Mouse (Mus musculus) gastrocnemius, postnatal 25 days (tissue): Measurements from ENCODE around the gene Nudt1. TPM values are rescaled to one million over a fixed set of nuclear protein-coding genes. Genes with fewer than 3 reads are reported as not detected.

Source experiments
- DNase-seq: peaks from one replicate; pipeline ENCODE4 v3.0.0; 2022
- total RNA-seq, 2 experiments: library from RNA; stranded (reverse); gene quantifications; 1 replicate in 1 of 2; 2 replicates in 1 of 2; pipeline ENCODE4 v1.2.3; 2021

Nudt1 gene
- total RNA-seq, 2 experiments from 2014 or later, result 5.3 to 6.5 TPM

DNA sequence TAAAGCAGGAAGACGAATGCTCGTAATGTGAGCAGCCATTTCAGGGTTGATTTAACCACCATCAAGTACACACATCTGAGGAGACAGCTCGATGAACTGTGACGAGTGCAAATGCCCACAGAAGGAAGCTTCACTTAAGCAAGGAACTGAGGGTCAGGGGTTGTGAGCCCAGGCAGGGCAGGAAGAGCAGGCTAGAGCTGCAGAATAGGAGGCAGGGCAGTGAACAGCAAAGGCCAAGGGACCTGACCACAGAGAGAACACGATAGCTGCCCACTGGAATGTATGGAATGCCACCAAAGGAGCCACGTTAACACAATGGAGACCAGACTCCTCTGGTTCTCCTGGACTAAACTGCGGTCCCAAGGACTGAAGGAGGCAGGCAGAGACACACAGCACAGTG, 62.1 kb downstream of the Nudt1 start:
- DNase-seq, result no peak

- DNase-seq, result no peak
Observed at GRCm38 (mm10) chr5:140384462-140384861, 63.0 kb downstream of the Nudt1 start.

DNA sequence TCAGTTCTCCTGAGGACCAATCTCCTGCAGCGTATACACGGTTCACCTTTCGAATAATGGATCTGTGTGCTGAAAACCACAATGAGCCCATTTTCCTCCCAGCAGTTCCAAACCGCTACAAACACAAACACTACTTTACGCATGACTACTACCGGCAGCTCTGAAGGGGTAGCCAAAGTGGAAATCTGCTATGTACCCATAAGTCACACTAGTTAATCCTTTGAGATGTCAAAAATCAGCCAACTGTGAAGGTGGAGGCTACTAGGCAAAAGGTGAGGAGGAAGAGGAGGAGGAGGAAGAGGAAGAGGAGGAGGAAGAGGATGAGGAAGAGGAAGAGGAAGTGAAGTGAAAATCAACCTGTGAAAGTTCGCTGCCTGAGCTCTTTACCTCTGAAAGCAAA, 65.8 kb downstream of the Nudt1 start:
- DNase-seq, result no peak

Other genes with a start within 250 kb of the Nudt1 start
- gene Mad1l1, start 104 bp upstream of the Nudt1 start, total RNA-seq, result 1 to 10 TPM; 7.5 to 7.6 TPM
- gene Mrm2, start 10.2 kb downstream of the Nudt1 start, total RNA-seq, result 1 to 10 TPM; 6.9 to 7.2 TPM
- 1 to 10 TPM; 7.4 to 7.6 TPM for gene Snx8, start 67.6 kb downstream of the Nudt1 start, total RNA-seq
- 10 to 100 TPM; 76.8 to 79.2 TPM for gene Eif3b, start 97.7 kb downstream of the Nudt1 start, total RNA-seq
- gene Gm4869, start 124.0 kb downstream of the Nudt1 start, total RNA-seq, result not detected
- gene Chst12, start 183.9 kb downstream of the Nudt1 start, total RNA-seq, result 1 to 10 TPM; 4.6 to 5.9 TPM
- not detected for gene Grifin, start 243.4 kb downstream of the Nudt1 start, total RNA-seq